26 mouse cellular contexts compared by ENCODE assay signal in genomic region chr17:64789175-64789574, GRCm38 (mm10). TPM values are rescaled to one million over a fixed set of nuclear protein-coding genes. Genes with fewer than 3 reads are reported as not detected.
"Had no signal": no experiment of that assay in that cellular context is flagged by ENCODE, and none has a peak within 500 bp of the region (broad histone marks: within the 10 kb centered on the region; RNA-seq: fewer than 3 reads in every experiment).

No protein-coding gene starts in this region.

- H3K9me3 ChIP-seq: limb, embryonic 15.5 days; liver, embryonic 12.5 days; midbrain, embryonic 15.5 days; neural tube, embryonic 12.5 days had no signal

- ATAC-seq: liver, embryonic 12.5 days; midbrain, embryonic 15.5 days had no signal

- H3K36me3 ChIP-seq: limb, embryonic 15.5 days; liver, embryonic 12.5 days; midbrain, embryonic 15.5 days; neural tube, embryonic 12.5 days had no signal

- H3K9ac ChIP-seq: limb, embryonic 15.5 days; liver, embryonic 12.5 days; midbrain, embryonic 15.5 days; neural tube, embryonic 12.5 days had no signal

- DNase-seq: kidney, adult 8-10 months; kidney, postnatal 36 days; layer of hippocampus, adult 9-11 months; layer of hippocampus, postnatal 36 days; retina, postnatal 1 day; right cerebral cortex, postnatal 4 days; spleen, adult 18-20 months; thymus, adult 2 months; thymus, postnatal 25 days had no signal

- H3K27me3 ChIP-seq: limb, embryonic 15.5 days; liver, embryonic 12.5 days; midbrain, embryonic 15.5 days; neural tube, embryonic 12.5 days had no signal

- H3K4me1 ChIP-seq: limb, embryonic 15.5 days; liver, embryonic 12.5 days; midbrain, embryonic 15.5 days; neural tube, embryonic 12.5 days had no signal

- H3K27ac ChIP-seq: kidney, postnatal 0 days; limb, embryonic 15.5 days; liver, embryonic 12.5 days; macrophage; midbrain, embryonic 15.5 days; neural tube, embryonic 12.5 days had no signal

- H3K4me2 ChIP-seq: limb, embryonic 15.5 days; liver, embryonic 12.5 days; midbrain, embryonic 11.5 days; midbrain, embryonic 15.5 days; neural tube, embryonic 12.5 days had no signal

- H3K4me3 ChIP-seq: limb, embryonic 15.5 days; liver, embryonic 12.5 days; megakaryocyte, embryonic 14.5 days; midbrain, embryonic 15.5 days; neural tube, embryonic 12.5 days had no signal

RNA-seq across cellular contexts. Expression of gene 4930583I09Rik, which starts 46.7 kb away (rescaled TPM):
- total RNA-seq: layer of hippocampus, adult 18-20 months; layer of hippocampus, postnatal 36 days; left cerebral cortex, adult 8-10 months; left cerebral cortex, postnatal 25 days; monocyte, adult 5-6 weeks; neutrophil, adult 5-6 weeks had no signal
- polyA plus RNA-seq: kidney, postnatal 0 days; limb, embryonic 11.5 days; limb, embryonic 15.5 days; liver, embryonic 12.5 days; liver, embryonic 16.5 days; macrophage; midbrain, embryonic 11.5 days; midbrain, embryonic 15.5 days; neural tube, embryonic 12.5 days; stomach, embryonic 14.5 days; thymus, adult 2 months; urinary bladder, adult 2 months had no signal
